Mouse (Mus musculus): Measurements from ENCODE around the gene Aldh8a1.

DNA sequence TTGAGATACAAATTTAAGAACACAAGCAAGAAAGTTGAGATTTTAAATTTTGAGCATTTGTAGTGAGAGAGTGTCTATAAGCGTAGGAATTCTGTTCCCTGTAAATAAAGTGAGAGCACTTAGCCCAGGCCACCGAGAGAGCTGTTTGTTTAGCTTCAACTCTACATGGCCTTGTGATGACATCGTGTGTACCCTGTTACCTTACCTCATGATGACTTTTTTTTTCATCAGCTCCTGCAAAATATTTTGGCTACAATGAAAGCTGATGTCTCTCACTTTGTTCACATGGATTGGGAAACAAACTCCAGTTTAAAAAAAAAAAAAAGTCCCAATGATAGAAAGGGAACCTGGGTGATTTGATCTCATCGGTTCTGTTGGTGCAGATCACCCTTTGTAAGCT is 64.6 kb downstream of the Aldh8a1 start:
- TF ChIP-seq CTCF (IDR thresholded peaks at IDR 0.05; ENCODE audit: control insufficient read depth, insufficient read depth, insufficient read length) (no peak), USF1 (IDR thresholded peaks at IDR 0.05; ENCODE audit: low read depth) (no peak), MYOG (IDR thresholded peaks at IDR 0.05; ENCODE audit: control insufficient read depth, extremely low read depth, insufficient read length) (no peak), CEBPB (IDR thresholded peaks at IDR 0.05; ENCODE audit: low read depth) (no peak), MAX (IDR thresholded peaks at IDR 0.05) (no peak), FOSL1 (IDR thresholded peaks at IDR 0.05; ENCODE audit: insufficient read depth, low read length, poor library complexity, severe bottlenecking) (no peak)
